Mouse (Mus musculus): ENCODE data around the gene P2ry14.

Gene P2ry14

GRCm38 (mm10) chr3:59153424-59153823, at the start of gene P2ry14:
TSS of gene P2ry14 (minus strand) at chr3:59153618.
- DNase-seq (ENCODE audit: low read depth): no peak

- no peak for DNase-seq (ENCODE audit: low read depth)
Measured at GRCm38 (mm10) chr3:59197329-59197948, 44.0 kb upstream of the P2ry14 start.

GRCm38 (mm10) chr3:59194938-59195337, 41.5 kb upstream of the P2ry14 start, which contains the start of gene Gpr87:
TSS of gene Gpr87 (minus strand) at chr3:59195104.
- DNase-seq (ENCODE audit: low read depth): no peak

- no peak for DNase-seq (ENCODE audit: low read depth)
Measured at GRCm38 (mm10) chr3:59194099-59194498, 40.7 kb upstream of the P2ry14 start.

- no peak for DNase-seq (ENCODE audit: low read depth)
Measured at GRCm38 (mm10) chr3:59191674-59192073, 38.3 kb upstream of the P2ry14 start.

GRCm38 (mm10) chr3:59187336-59187735, 33.9 kb upstream of the P2ry14 start:
- DNase-seq (ENCODE audit: low read depth): no peak

GRCm38 (mm10) chr3:59185662-59186061, 32.2 kb upstream of the P2ry14 start:
- DNase-seq (ENCODE audit: low read depth): no peak

- no peak for DNase-seq (ENCODE audit: low read depth)
Measured at GRCm38 (mm10) chr3:59182129-59182528, 28.7 kb upstream of the P2ry14 start.

- no peak for DNase-seq (ENCODE audit: low read depth)
Measured at GRCm38 (mm10) chr3:59181134-59181533, 27.7 kb upstream of the P2ry14 start.

- no peak for DNase-seq (ENCODE audit: low read depth)
Measured at GRCm38 (mm10) chr3:59176871-59177270, 23.5 kb upstream of the P2ry14 start.

- DNase-seq (ENCODE audit: low read depth): peak; percentile 41
Measured at GRCm38 (mm10) chr3:59175234-59175633, 21.8 kb upstream of the P2ry14 start.

GRCm38 (mm10) chr3:59174426-59175154, 21.2 kb upstream of the P2ry14 start:
- DNase-seq (ENCODE audit: low read depth): no peak

GRCm38 (mm10) chr3:59169921-59170627, 16.7 kb upstream of the P2ry14 start:
- DNase-seq (ENCODE audit: low read depth): no peak

- no peak for DNase-seq (ENCODE audit: low read depth)
Measured at GRCm38 (mm10) chr3:59169215-59169614, 15.8 kb upstream of the P2ry14 start.

- no peak for DNase-seq (ENCODE audit: low read depth)
Measured at GRCm38 (mm10) chr3:59168476-59168875, 15.1 kb upstream of the P2ry14 start.

- no peak for DNase-seq (ENCODE audit: low read depth)
Measured at GRCm38 (mm10) chr3:59167417-59168054, 14.1 kb upstream of the P2ry14 start.

- DNase-seq (ENCODE audit: low read depth): no peak
Measured at GRCm38 (mm10) chr3:59160465-59160864, 7.0 kb upstream of the P2ry14 start.

- no peak for DNase-seq (ENCODE audit: low read depth)
Measured at GRCm38 (mm10) chr3:59157048-59157447, 3.6 kb upstream of the P2ry14 start.

- no peak for DNase-seq (ENCODE audit: low read depth)
Measured at GRCm38 (mm10) chr3:59155404-59155803, 2.0 kb upstream of the P2ry14 start.

- DNase-seq (ENCODE audit: low read depth): no peak
Measured at GRCm38 (mm10) chr3:59154888-59155287, 1.5 kb upstream of the P2ry14 start.

- DNase-seq (ENCODE audit: low read depth): no peak
Measured at GRCm38 (mm10) chr3:59150624-59151023, 2.8 kb downstream of the P2ry14 start.

GRCm38 (mm10) chr3:59149646-59150045, 3.8 kb downstream of the P2ry14 start:
- no peak for DNase-seq (ENCODE audit: low read depth)

GRCm38 (mm10) chr3:59145194-59145593, 8.2 kb downstream of the P2ry14 start:
- no peak for DNase-seq (ENCODE audit: low read depth)
